Mouse (Mus musculus) liver, embryonic 14.5 days (tissue): ENCODE results near the gene Pkd1. TPM values are rescaled to one million over a fixed set of nuclear protein-coding genes. Genes with fewer than 3 reads are reported as not detected.

Experiments
- ATAC-seq: fragments of 200-750 bp; cut with Nextera tagmentation; 2 replicates; pipeline ENCODE4 v1.8.0; 2017; ENCODE audit warnings: moderate number of reproducible peaks, mild to moderate bottlenecking, moderate library complexity; ENCODE audit not compliant: insufficient read depth
- DNase-seq, 3 experiments: peaks; one replicate each; pipeline ENCODE4 v3.0.0-alpha.2; 2012 to 2013; ENCODE audit warnings: low read depth in 3 of 3, low spot score in 3 of 3
- H3K27ac ChIP-seq: fragments of 300-500 bp; sonication (generic); 2 replicates; pipeline ENCODE4 v1.5.1; 2014; ENCODE audit warnings: moderate library complexity, mild to moderate bottlenecking, control low read depth, inconsistent platforms
- H3K27me3 ChIP-seq: fragments of 300-500 bp; sonication (generic); 2 replicates; pipeline ENCODE4 v1.6.1; 2014; ENCODE audit warnings: mild to moderate bottlenecking, low read length, moderate library complexity; ENCODE audit not compliant: control insufficient read depth, insufficient read depth
- H3K36me3 ChIP-seq: fragments of 300-500 bp; sonication (generic); replicated peaks from 2 replicates; pipeline ENCODE4 v1.6.1; 2014; ENCODE audit warnings: low read depth; ENCODE audit not compliant: control insufficient read depth, insufficient read depth
- H3K4me1 ChIP-seq, 2 experiments: fragments of 200-500 bp in 1 of 2; fragments of 300-500 bp in 1 of 2; sonication (generic) in 1 of 2; replicated peaks; 2 replicates each; pipeline ENCODE4 v1.6.1; 2012 to 2014; ENCODE audit warnings: antibody characterized with exemption in 1 of 2, inconsistent platforms in 1 of 2, low read length in 1 of 2; ENCODE audit not compliant: control insufficient read depth in 2 of 2, insufficient read depth in 2 of 2
- H3K4me2 ChIP-seq: fragments of 300-500 bp; sonication (generic); 2 replicates; pipeline ENCODE4 v1.6.1; 2014; ENCODE audit warnings: low read depth, mild to moderate bottlenecking, control low read depth, moderate library complexity
- H3K4me3 ChIP-seq, 2 experiments: fragments of 200-500 bp in 1 of 2; fragments of 300-500 bp in 1 of 2; sonication (generic) in 1 of 2; 2 replicates each; pipeline ENCODE4 v1.5.1; 2012 to 2014; ENCODE audit warnings: low read depth in 2 of 2, low read length in 2 of 2, mild to moderate bottlenecking in 2 of 2, control low read depth in 1 of 2, inconsistent platforms in 1 of 2, moderate library complexity in 1 of 2; ENCODE audit not compliant: insufficient read depth in 1 of 2
- H3K9ac ChIP-seq: fragments of 300-500 bp; sonication (generic); replicated peaks from 2 replicates; pipeline ENCODE4 v1.6.1; 2014; ENCODE audit warnings: mild to moderate bottlenecking, control low read depth, moderate library complexity
- H3K9me3 ChIP-seq: fragments of 300-500 bp; sonication (generic); 2 replicates; pipeline ENCODE4 v1.6.1; 2016; ENCODE audit warnings: low read length, mixed read lengths; ENCODE audit not compliant: control insufficient read depth
- CTCF ChIP-seq: IDR thresholded peaks from 2 replicates; pipeline ENCODE4 v1.5.1; 2016; ENCODE audit warnings: antibody characterized with exemption, low read depth, control low read depth
- EP300 ChIP-seq: IDR thresholded peaks from 2 replicates; pipeline ENCODE4 v1.6.1; 2016; ENCODE audit warnings: antibody characterized with exemption, low read depth
- WGBS: fragments of 180-500 bp; shearing (Covaris S2); extraction: QIAGEN DNeasy Blood & Tissue Kit; methylation state at CpG from one replicate; pipeline ENCODE4 v1.1.7; 2014; ENCODE audit not compliant: insufficient replicate concordance; 5-methylcytosine and 5-hydroxymethylcytosine counted together
- polyA plus RNA-seq, 2 experiments: library from polyadenylated mRNA; depleted of rRNA in 1 of 2; stranded (reverse) in 1 of 2; unstranded in 1 of 2; fragments of >200 nt; fragmentation: Nextera tagmentation in 1 of 2; extraction: Ambion mirVana in 1 of 2; gene quantifications; 2 replicates each; pipeline versions ENCODE4 v1.2.1 to v1.2.3; 2012 to 2014

Gene Pkd1
- polyA plus RNA-seq, 2 experiments: 1.8 to 3.4 TPM

GRCm38 (mm10) chr17:24635024-24635423 is 85.4 kb downstream of the Pkd1 start:
- ATAC-seq (no peak), DNase-seq (no peak)
- WGBS: 46% methylated on average over 4 of the region's 4 CpGs
- Histone ChIP-seq H3K4me1 (peaks cover 4 to 19% of the 10 kb centered on the region in 2 experiments), H3K4me3 (no peak overlapping the region), H3K9ac (no peak overlapping the region), H3K36me3 (no peaks in the 10 kb centered on the region), H3K27ac (no peak overlapping the region), H3K4me2 (no peak overlapping the region), H3K27me3 (no peaks in the 10 kb centered on the region), H3K9me3 (no peaks in the 10 kb centered on the region)
- TF ChIP-seq EP300: no peak
- no peak for TF ChIP-seq CTCF

GRCm38 (mm10) chr17:24635694-24636093 is 86.1 kb downstream of the Pkd1 start:
- Histone ChIP-seq H3K9me3 (no peaks in the 10 kb centered on the region), H3K4me1 (peaks cover 4 to 19% of the 10 kb centered on the region in 2 experiments), H3K36me3 (no peaks in the 10 kb centered on the region), H3K27ac (no peak overlapping the region), H3K4me2 (no peak overlapping the region), H3K4me3 (no peak overlapping the region), H3K27me3 (no peaks in the 10 kb centered on the region), H3K9ac (no peak overlapping the region)
- ATAC-seq: no peak
- no peak for DNase-seq
- TF ChIP-seq EP300 (no peak), CTCF (no peak)
- 78% methylated on average over 5 of the region's 5 CpGs for WGBS

- no peak overlapping the region for H3K9ac ChIP-seq
- ATAC-seq (no peak), DNase-seq (no peak)
- TF ChIP-seq CTCF: no peak
- TF ChIP-seq EP300: no peak
- H3K27me3 ChIP-seq: no peaks in the 10 kb centered on the region
- H3K4me2 ChIP-seq: no peak overlapping the region
- 47% methylated on average over 5 of the region's 5 CpGs for WGBS
- no peaks in the 10 kb centered on the region for H3K9me3 ChIP-seq
- peaks cover under 1 to 15% of the 10 kb centered on the region in 2 experiments for H3K4me1 ChIP-seq
- H3K36me3 ChIP-seq: no peaks in the 10 kb centered on the region
- H3K4me3 ChIP-seq: no peak overlapping the region
- no peak overlapping the region for H3K27ac ChIP-seq
Measured at GRCm38 (mm10) chr17:24636781-24637481, 87.3 kb downstream of the Pkd1 start.

GRCm38 (mm10) chr17:24638214-24638613 is 88.6 kb downstream of the Pkd1 start:
- DNase-seq: no peak
- TF ChIP-seq CTCF (no peak), EP300 (no peak)
- no peak overlapping the region for H3K27ac ChIP-seq
- no peaks in the 10 kb centered on the region for H3K27me3 ChIP-seq
- ATAC-seq: no peak
- H3K9ac ChIP-seq: no peak overlapping the region
- H3K4me2 ChIP-seq: no peak overlapping the region
- WGBS: 73% methylated on average over 4 of the region's 4 CpGs
- H3K9me3 ChIP-seq: no peaks in the 10 kb centered on the region
- H3K4me3 ChIP-seq: no peak overlapping the region
- no peaks in the 10 kb centered on the region for H3K36me3 ChIP-seq
- peaks cover 0 to 11% of the 10 kb centered on the region in 2 experiments; a peak in 3 of 4 replicates for H3K4me1 ChIP-seq

- DNase-seq (no peak), ATAC-seq (no peak)
- TF ChIP-seq EP300: no peak
- no peak for TF ChIP-seq CTCF
- no peaks in the 10 kb centered on the region for H3K27me3 ChIP-seq
- no peak overlapping the region for H3K9ac ChIP-seq
- H3K4me1 ChIP-seq: peaks cover 0 to 8% of the 10 kb centered on the region in 2 experiments; a peak in 1 of 4 replicates
- WGBS: 65% methylated on average over 9 of the region's 9 CpGs
- no peak overlapping the region for H3K4me3 ChIP-seq
- no peaks in the 10 kb centered on the region for H3K9me3 ChIP-seq
- no peak overlapping the region for H3K27ac ChIP-seq
- no peak overlapping the region for H3K4me2 ChIP-seq
- no peaks in the 10 kb centered on the region for H3K36me3 ChIP-seq
Measured at GRCm38 (mm10) chr17:24638840-24639239, 89.2 kb downstream of the Pkd1 start.
